Mouse (Mus musculus) liver, postnatal 0 days (tissue): ENCODE results near the gene Ifitm7.

Experiments used
- CTCF ChIP-seq: sonication (generic); IDR thresholded peaks from 2 replicates; pipeline ENCODE4 v1.5.1; 2016; ENCODE audit warnings: antibody characterized with exemption, low read depth
- EP300 ChIP-seq: IDR thresholded peaks from 2 replicates; pipeline ENCODE4 v1.6.1; 2016; ENCODE audit warnings: antibody characterized with exemption, low read depth, mild to moderate bottlenecking

GRCm38 (mm10) chr16:13951245-13951644 is 35.4 kb downstream of the Ifitm7 start:
- no peak for TF ChIP-seq EP300
- no peak for TF ChIP-seq CTCF
